Mouse (Mus musculus): ENCODE data around the gene Acat3.
"Not testable (repeated sequence)": the region's sequence is repeated elsewhere in the genome, so short reads cannot be mapped to it uniquely, and the experiment has no call there.

Acat3 gene

DNA sequence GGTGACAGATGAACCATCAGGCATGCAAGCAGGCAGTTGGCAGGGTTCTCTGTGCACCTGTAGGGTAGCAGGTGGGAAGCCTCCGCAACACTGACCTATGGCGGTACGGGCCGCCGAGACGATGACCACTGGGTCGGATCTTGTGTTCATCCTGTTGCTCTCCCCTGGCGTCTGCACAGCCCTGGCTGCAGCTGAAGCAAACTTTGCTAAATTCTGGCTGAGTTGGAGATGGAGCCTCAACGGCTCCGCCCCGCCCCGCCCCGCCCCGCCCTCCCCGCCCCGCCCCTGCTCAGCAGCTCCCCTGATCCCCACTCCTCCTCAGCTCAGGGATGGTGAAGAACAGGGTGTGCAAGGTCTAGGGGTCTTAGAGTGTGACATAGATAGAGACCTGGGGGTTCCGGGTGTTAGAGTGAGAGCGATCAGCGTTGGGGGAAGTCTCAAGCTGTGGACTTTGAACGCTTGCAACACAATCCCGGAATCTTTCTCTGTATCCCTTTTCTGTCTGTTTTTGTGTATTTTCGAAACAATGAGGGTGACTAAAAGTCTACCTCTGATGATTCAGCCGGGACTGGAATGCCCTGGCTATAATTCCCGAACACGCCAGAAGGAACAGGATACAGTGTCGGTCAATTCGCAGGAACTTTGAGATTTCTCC lies at the start of gene Acat3:
Gene Acat3, minus strand, starts transcription at position 450 of the 655 bp plus-strand sequence.
- no peak for DNase-seq (ENCODE audit: low read depth, low spot score)

DNA sequence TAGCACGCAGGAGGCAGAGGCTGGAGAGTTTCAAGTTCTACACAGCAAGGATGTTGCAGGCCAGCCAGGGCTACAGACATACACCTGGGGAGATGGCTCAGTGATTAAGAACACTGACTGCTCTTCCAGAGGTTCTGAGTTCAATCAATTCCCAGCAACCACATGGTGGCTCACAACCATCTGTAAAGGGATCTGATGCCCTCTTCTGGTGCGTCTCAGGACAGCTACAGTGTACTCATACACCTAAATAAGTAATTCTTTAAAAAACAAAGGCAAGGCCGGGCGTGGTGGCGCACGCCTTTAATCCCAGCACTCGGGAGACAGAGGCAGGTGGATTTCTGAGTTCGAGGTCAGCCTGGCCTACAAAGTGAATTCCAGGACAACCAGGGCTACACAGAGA lies 47.7 kb upstream of the Acat3 start:
- DNase-seq (ENCODE audit: low read depth, low spot score): not testable (repeated sequence)

- no peak for DNase-seq (ENCODE audit: low read depth, low spot score)
Observed at GRCm38 (mm10) chr17:12983988-12984387, 43.6 kb upstream of the Acat3 start.

- no peak for DNase-seq (ENCODE audit: low read depth, low spot score)
Observed at GRCm38 (mm10) chr17:12978546-12978945, 38.1 kb upstream of the Acat3 start.

DNA sequence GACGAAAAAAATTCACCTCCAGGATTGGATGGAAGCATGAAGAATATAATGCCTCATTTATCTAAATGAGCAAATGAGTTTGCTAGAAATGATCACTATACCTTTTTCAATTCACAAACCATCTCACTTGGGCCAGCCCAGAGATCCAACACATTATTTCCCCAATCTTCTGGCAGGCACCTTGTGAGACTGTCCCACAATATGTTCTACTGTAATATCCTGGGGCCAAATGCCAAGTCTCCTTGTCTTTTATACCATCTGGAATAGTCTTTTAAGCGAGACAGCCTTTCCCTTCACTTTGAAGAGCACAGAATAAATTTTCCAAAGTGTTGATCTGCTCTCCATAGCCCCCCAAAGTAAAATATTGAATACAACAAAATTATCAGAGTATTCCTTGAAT lies 33.5 kb upstream of the Acat3 start:
- DNase-seq (ENCODE audit: low read depth, low spot score): no peak

GRCm38 (mm10) chr17:12967173-12967572 lies 26.8 kb upstream of the Acat3 start:
- DNase-seq (ENCODE audit: low read depth, low spot score): no peak

- no peak for DNase-seq (ENCODE audit: low read depth, low spot score)
Observed at GRCm38 (mm10) chr17:12963476-12963875, 23.1 kb upstream of the Acat3 start.

DNA sequence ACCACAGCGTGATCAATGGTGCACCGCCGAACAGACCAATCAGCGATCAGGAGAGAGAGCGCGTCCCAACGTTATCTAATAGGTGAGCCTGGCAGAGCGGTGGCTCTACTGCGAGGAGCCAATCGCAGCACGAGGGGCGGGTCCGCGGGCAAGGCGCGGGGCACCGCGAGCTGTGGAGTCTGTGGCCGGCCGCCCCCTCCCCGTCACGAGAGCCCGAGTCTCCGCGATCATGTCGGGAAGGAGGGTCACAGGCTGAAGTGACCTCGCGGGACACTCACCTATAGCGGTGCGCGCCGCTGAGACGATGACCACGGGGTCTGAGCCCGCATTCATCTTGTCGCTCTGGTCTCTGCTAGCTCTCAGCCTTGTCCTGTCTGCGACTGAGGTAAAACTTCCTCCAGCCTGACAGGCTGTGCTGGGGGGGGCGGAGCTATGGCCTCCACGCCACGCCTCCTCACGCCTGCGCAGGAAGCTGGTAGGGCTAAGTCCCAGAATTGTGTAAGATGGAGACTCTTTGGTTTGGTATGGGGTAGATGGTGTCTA lies 20.0 kb upstream of the Acat3 start, which contains the start of gene Acat2:
Gene Acat2, minus strand, starts transcription at position 417 of the 543 bp plus-strand sequence.
- peak; percentile 86 for DNase-seq (ENCODE audit: low read depth, low spot score)

DNA sequence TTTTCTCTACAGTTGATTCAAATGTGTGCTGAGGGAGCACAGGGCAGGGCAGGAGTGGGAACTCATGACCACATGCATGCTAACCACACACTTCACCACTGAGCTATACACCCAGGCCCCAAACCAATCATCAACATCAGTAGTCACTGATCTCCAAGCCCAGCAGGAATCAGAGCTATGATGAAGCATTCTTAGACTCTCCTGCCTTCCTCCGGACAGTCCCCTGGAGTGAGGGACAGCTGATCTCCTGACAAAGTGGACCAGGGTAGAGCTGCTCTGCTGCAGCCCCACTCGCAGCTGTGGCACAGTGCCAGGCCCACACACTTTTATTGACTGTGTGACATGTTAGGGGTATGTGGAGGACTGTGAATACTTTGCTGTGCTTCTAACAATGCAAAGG lies 19.0 kb upstream of the Acat3 start:
- DNase-seq (ENCODE audit: low read depth, low spot score): not testable (repeated sequence)

DNA sequence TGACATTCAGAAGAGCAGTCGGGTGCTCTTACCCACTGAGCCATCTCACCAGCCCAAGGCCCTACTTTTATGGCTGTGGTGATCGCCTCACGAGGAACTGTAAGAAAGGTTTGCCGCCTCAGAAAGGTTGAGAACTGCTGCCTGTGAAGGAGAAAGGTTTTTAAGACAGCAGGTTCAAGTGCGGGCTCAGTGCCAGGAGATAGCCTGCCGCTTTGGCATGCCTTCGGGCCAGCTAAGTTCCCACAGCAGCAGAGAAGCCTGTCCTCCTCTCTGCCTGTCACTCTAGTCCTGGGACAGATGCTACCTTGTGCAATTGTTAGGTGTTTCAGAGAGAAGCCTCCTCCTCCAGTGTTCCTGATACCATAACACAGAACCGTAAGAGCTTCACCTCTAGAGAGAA lies 16.3 kb upstream of the Acat3 start:
- DNase-seq (ENCODE audit: low read depth, low spot score): no peak

GRCm38 (mm10) chr17:12949669-12950068 lies 9.3 kb upstream of the Acat3 start:
- DNase-seq (ENCODE audit: low read depth, low spot score): no peak

DNA sequence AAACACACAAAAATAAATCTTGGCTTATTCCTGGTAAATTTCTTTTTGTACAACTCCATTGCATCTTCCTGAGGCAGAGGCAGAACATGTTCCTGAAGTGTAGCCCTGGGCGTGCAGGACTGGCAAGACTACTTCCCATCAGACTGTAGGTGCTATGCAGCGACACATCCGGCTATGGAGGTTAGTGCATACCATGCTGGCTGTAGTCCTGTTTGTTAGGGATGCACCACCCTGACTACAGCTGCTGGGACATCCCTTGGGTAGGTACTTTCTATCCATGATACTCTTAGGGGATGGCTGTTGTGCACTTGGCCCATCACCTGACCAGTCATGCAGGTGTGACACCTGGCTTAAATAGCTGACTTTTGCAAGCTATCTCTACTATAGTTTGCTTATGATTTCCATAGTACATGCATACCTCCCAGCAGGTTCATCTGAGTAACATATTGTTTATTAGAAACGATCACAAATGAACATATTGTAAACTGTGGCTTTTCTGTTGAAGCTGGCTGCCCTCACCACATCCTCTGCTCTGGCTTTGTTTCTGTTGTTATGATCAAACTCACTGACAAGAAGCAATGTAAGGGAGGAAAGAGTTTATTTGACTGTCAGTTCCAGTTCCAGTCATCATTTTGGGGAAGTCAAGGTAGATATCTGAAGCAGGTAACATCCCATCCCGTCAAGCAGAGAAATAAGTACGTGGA lies 2.2 kb upstream of the Acat3 start:
- DNase-seq (ENCODE audit: low read depth, low spot score): no peak

- DNase-seq (ENCODE audit: low read depth, low spot score): no peak
Observed at GRCm38 (mm10) chr17:12941543-12942260, 1.3 kb upstream of the Acat3 start.

GRCm38 (mm10) chr17:12939377-12940148 lies 837 bp downstream of the Acat3 start:
- DNase-seq (ENCODE audit: low read depth, low spot score): not testable (repeated sequence)

GRCm38 (mm10) chr17:12938077-12938476 lies 2.3 kb downstream of the Acat3 start:
- DNase-seq (ENCODE audit: low read depth, low spot score): no peak

GRCm38 (mm10) chr17:12937412-12937970 lies 2.9 kb downstream of the Acat3 start:
- DNase-seq (ENCODE audit: low read depth, low spot score): no peak

DNA sequence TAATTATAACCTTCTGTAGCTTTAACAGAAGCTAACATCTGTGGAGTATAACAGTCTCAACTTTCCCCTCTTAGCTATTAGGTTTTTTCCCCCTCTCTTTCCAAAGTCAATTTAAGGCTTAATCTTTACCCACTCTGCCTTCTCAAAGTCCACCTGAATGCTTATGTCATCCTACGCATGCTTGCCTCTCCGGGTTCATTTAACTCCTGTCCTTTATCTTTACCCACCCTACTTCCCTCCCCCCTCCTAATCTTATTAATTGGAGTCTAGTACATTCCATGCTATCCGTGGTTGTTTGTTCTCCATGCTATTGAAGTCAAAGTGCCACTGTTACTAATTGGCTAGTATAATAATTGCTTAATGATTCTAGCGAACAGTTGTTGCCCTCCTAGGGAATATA lies 4.7 kb downstream of the Acat3 start:
- no peak for DNase-seq (ENCODE audit: low read depth, low spot score)

DNA sequence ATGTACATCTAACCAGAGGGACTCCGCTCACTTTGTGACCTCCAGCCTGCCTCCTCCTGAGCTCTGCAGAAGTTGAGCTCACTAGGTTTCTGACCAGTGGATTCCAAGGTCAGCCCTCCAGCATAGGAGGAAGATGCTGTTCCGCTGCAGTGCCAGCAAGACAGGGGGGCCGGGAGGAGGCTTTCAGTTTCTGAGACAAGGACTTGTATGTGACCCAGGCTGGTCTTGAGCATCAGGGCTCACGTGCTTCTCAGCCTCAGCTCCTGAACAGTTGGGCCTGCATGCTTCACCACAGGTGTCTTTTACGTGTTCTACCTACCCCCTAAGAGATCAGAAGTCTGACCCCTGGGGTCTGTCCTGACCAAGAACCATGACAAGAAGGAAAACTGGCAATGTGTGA lies 8.8 kb downstream of the Acat3 start:
- DNase-seq (ENCODE audit: low read depth, low spot score): not testable (repeated sequence)

DNA sequence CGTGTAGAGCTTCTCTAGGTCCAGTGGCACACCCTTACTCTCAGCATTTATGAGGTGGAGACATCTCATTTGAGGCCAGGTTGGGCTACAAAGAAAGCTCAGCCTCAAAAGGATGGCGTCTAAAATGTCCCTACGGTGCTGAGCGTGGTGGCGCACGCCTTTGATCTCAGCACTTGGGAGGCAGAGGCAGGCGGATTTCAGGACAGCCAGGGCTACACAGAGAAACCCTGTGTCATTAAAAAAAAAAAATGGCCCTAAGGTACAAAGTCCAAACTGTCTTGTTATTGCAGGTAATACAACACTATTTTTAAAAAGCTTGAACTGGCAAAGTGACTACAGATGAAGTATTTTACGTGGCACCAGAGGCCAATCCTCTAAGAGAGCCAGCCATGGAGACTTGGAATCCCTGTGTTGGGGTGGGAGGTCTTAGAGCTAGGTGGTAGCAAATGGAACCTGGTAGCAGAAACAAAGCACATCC lies 14.7 kb downstream of the Acat3 start:
- DNase-seq (ENCODE audit: low read depth, low spot score): no peak

GRCm38 (mm10) chr17:12925001-12925400 lies 15.4 kb downstream of the Acat3 start:
- no peak for DNase-seq (ENCODE audit: low read depth, low spot score)

DNA sequence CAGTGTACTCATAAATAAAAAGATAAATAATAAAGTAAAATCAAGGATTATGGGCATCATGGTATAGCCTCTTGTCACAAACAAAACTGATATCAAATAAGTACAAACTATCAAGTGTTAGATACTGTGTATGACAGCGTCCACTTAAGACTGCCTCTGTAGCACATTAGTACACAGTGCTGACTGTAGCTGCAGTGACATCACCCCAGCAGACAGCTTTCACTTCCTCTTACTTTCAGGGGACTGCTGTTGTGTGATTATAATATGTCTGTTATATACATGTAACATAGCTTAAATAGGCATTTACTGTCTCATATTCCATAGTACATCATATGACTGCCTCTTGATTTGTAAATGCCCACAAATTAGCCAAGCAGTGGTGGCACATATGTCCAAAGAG lies 19.3 kb downstream of the Acat3 start:
- DNase-seq (ENCODE audit: low read depth, low spot score): no peak

Data from retina, postnatal 7 days (tissue).